16 mouse cellular contexts compared by ENCODE assay signal in genomic region chr10:93373265-93373664, GRCm38 (mm10).
"Had no signal": no experiment of that assay in that cellular context is flagged by ENCODE, and none has a peak within 500 bp of the region (broad histone marks: within the 10 kb centered on the region; RNA-seq: fewer than 3 reads in every experiment).

No protein-coding gene starts in this region.

- H3K27me3 ChIP-seq: lung, embryonic 15.5 days; midbrain, embryonic 12.5 days; neural tube, embryonic 12.5 days; stomach, embryonic 15.5 days had no signal

- ATAC-seq: liver, postnatal 0 days; lung, postnatal 0 days had no signal

- DNase-seq: liver, postnatal 0 days; lung, adult 2 months; lung, postnatal 14 days; lung, postnatal 36 days; right cerebral cortex, postnatal 14 days; thymus, adult 2 months; thymus, postnatal 25 days; thymus, postnatal 4 days had no signal

- H3K9ac ChIP-seq: liver, postnatal 0 days; lung, embryonic 15.5 days; midbrain, embryonic 12.5 days; neural tube, embryonic 12.5 days; stomach, embryonic 15.5 days had no signal

- H3K4me1 ChIP-seq: lung, embryonic 15.5 days had no signal

- H3K9me3 ChIP-seq: lung, embryonic 15.5 days; megakaryocyte, embryonic 14.5 days; midbrain, embryonic 12.5 days; neural tube, embryonic 12.5 days; stomach, embryonic 15.5 days had no signal

- H3K27ac ChIP-seq: lung, embryonic 15.5 days; macrophage; midbrain, embryonic 12.5 days; neural tube, embryonic 12.5 days; stomach, embryonic 15.5 days; stomach, postnatal 0 days had no signal

- H3K36me3 ChIP-seq: lung, embryonic 15.5 days; midbrain, embryonic 12.5 days; neural tube, embryonic 12.5 days; stomach, embryonic 15.5 days had no signal

- H3K4me3 ChIP-seq: lung, embryonic 15.5 days; megakaryocyte, embryonic 14.5 days; midbrain, embryonic 12.5 days; neural tube, embryonic 12.5 days; stomach, embryonic 15.5 days had no signal

- H3K4me2 ChIP-seq: lung, embryonic 15.5 days; midbrain, embryonic 12.5 days; neural tube, embryonic 12.5 days; stomach, embryonic 15.5 days had no signal
